Mouse (Mus musculus): ENCODE results near the gene C1s1. TPM values are rescaled to one million over a fixed set of nuclear protein-coding genes. Genes with fewer than 3 reads are reported as not detected.
"Not testable (repeated sequence)": the region's sequence is repeated elsewhere in the genome, so short reads cannot be mapped to it uniquely, and the experiment has no call there.

The C1s1 gene
- total and polyA plus RNA-seq, 3 experiments = 0.55 to 4.8 (median 1.3) TPM

DNA sequence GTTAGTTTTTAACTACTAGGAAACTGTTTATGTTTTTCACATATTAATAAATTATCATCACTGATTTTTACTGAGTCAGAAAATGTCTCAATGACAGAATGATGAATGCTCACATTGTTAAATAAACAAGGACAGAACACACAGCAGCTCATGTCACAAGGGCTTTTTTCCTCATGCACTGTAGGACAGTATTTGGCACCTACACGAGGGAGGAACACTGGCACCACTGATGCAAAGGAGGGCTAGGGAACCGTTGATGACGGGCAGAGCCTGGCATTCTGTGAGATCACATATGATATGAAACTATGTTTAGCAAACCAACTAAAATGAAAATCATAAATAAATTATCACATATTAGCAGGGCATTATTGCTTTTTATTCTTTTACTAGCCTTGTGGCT is 42.8 kb upstream of the C1s1 start:
- Histone ChIP-seq H3K4me1 (ENCODE audit: control insufficient read depth in 1 of 2, insufficient read depth in 2 of 2) (no peaks in the 10 kb centered on the region), H3K4me2 (ENCODE audit: insufficient read depth, low read depth, poor library complexity, severe bottlenecking) (no peak overlapping the region), H3K27me3 (replicated peaks) (no peaks in the 10 kb centered on the region), H3K9ac (ENCODE audit: insufficient read depth, low read depth) (no peak overlapping the region), H3K36me3 (replicated peaks in 1 of 2; ENCODE audit: control insufficient read depth in 1 of 2, insufficient read depth in 1 of 2, low read length in 1 of 2) (no peaks in the 10 kb centered on the region), H3K79me2 (replicated peaks; ENCODE audit: control insufficient read depth, extremely low read depth, insufficient read depth, poor library complexity, severe bottlenecking) (no peaks in the 10 kb centered on the region), H3K9me3 (replicated peaks; ENCODE audit: low read length) (no peaks in the 10 kb centered on the region), H3K27ac (ENCODE audit: insufficient read depth, low read depth) (no peak overlapping the region), H3K4me3 (replicated peaks in 1 of 3; ENCODE audit: low read depth in 2 of 3, low read length in 2 of 3, poor library complexity in 1 of 3) (no peak overlapping the region)
- dilution Hi-C loops (cut with MboI; ENCODE audit: extremely low pct_ligation_motif_present, extremely low pct_unique_long_range_greater_than_20kb, low sequenced_read_pairs) (no loop called here), in situ Hi-C loops (cut with MboI; ENCODE audit: low pct_ligation_motif_present, low pct_unique_long_range_greater_than_20kb, low sequenced_read_pairs) (no loop called here)
- no peak for TF ChIP-seq ZMIZ1 (IDR thresholded peaks at IDR 0.05; ENCODE audit: low read depth, low read length)
- no peak for DNase-seq (ENCODE audit: extremely low read depth)

DNA sequence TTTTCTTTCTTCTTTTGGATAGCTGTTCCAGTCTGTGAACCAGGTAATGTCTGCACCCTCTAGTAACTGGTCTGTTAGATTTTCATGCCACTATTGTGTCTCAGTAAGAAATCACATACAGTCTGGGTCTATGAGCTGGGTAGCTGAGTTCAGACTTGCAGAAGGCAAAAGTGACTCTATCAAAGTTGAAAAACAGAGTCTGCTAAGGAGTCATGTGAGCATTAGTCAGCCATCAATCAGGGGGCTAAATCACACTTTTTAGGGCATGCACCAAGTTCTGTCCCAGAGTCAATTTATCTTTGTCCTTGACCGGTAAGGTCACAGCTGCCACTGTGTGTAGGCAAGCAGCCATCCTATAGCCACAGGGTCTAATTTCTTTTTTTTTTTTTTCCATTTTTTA is 40.1 kb upstream of the C1s1 start:
- H3K4me3 ChIP-seq (replicated peaks in 1 of 3; ENCODE audit: low read depth in 2 of 3, low read length in 2 of 3, poor library complexity in 1 of 3) = no peak overlapping the region
- DNase-seq (ENCODE audit: extremely low read depth) = no peak
- no peaks in the 10 kb centered on the region for H3K79me2 ChIP-seq (replicated peaks; ENCODE audit: control insufficient read depth, extremely low read depth, insufficient read depth, poor library complexity, severe bottlenecking)
- no peak overlapping the region for H3K9ac ChIP-seq (ENCODE audit: insufficient read depth, low read depth)
- no peaks in the 10 kb centered on the region for H3K27me3 ChIP-seq (replicated peaks)
- H3K36me3 ChIP-seq (replicated peaks in 1 of 2; ENCODE audit: control insufficient read depth in 1 of 2, insufficient read depth in 1 of 2, low read length in 1 of 2) = no peaks in the 10 kb centered on the region
- H3K27ac ChIP-seq (ENCODE audit: insufficient read depth, low read depth) = no peak overlapping the region
- no peaks in the 10 kb centered on the region for H3K4me1 ChIP-seq (ENCODE audit: control insufficient read depth in 1 of 2, insufficient read depth in 2 of 2)
- TF ChIP-seq ZNF384 (IDR thresholded peaks at IDR 0.05; ENCODE audit: low read depth, low read length) = no peak
- no peak for TF ChIP-seq POLR2AphosphoS2 (IDR thresholded peaks at IDR 0.05; ENCODE audit: low read depth, low read length)
- TF ChIP-seq ZC3H11A (IDR thresholded peaks at IDR 0.05; ENCODE audit: low read depth, low read length) = no peak
- H3K9me3 ChIP-seq (replicated peaks; ENCODE audit: low read length) = no peaks in the 10 kb centered on the region
- dilution Hi-C loops (cut with MboI; ENCODE audit: extremely low pct_ligation_motif_present, extremely low pct_unique_long_range_greater_than_20kb, low sequenced_read_pairs) (no loop called here), in situ Hi-C loops (cut with MboI; ENCODE audit: low pct_ligation_motif_present, low pct_unique_long_range_greater_than_20kb, low sequenced_read_pairs) (no loop called here)
- H3K4me2 ChIP-seq (ENCODE audit: insufficient read depth, low read depth, poor library complexity, severe bottlenecking) = no peak overlapping the region

DNA sequence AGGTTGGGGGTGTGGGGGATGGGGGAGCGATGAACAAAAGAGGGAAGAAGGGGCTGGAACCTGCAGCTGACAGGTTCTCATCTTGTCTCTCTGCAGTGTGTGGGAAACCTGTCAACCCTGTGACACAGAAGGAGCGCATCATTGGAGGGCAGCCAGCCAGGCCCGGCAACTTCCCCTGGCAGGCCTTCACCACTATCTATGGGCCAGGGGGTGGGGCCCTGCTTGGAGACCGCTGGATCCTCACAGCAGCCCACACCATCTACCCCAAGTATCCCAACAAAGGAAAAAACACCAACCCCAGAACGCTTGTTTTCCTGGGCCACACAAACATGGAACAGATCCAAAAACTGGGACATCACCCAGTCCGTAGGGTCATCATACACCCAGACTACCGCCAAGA is 38.0 kb upstream of the C1s1 start:
- H3K27me3 ChIP-seq (replicated peaks); dilution Hi-C loops (cut with MboI; ENCODE audit: extremely low pct_ligation_motif_present, extremely low pct_unique_long_range_greater_than_20kb, low sequenced_read_pairs); H3K9me3 ChIP-seq (replicated peaks; ENCODE audit: low read length); H3K4me3 ChIP-seq (replicated peaks in 1 of 3; ENCODE audit: low read depth in 2 of 3, low read length in 2 of 3, poor library complexity in 1 of 3); H3K4me1 ChIP-seq (ENCODE audit: control insufficient read depth in 1 of 2, insufficient read depth in 2 of 2); in situ Hi-C loops (cut with MboI; ENCODE audit: low pct_ligation_motif_present, low pct_unique_long_range_greater_than_20kb, low sequenced_read_pairs); H3K4me2 ChIP-seq (ENCODE audit: insufficient read depth, low read depth, poor library complexity, severe bottlenecking); H3K79me2 ChIP-seq (replicated peaks; ENCODE audit: control insufficient read depth, extremely low read depth, insufficient read depth, poor library complexity, severe bottlenecking); H3K27ac ChIP-seq (ENCODE audit: insufficient read depth, low read depth); DNase-seq (ENCODE audit: extremely low read depth); H3K9ac ChIP-seq (ENCODE audit: insufficient read depth, low read depth); H3K36me3 ChIP-seq (replicated peaks in 1 of 2; ENCODE audit: control insufficient read depth in 1 of 2, insufficient read depth in 1 of 2, low read length in 1 of 2): not testable (repeated sequence)

DNA sequence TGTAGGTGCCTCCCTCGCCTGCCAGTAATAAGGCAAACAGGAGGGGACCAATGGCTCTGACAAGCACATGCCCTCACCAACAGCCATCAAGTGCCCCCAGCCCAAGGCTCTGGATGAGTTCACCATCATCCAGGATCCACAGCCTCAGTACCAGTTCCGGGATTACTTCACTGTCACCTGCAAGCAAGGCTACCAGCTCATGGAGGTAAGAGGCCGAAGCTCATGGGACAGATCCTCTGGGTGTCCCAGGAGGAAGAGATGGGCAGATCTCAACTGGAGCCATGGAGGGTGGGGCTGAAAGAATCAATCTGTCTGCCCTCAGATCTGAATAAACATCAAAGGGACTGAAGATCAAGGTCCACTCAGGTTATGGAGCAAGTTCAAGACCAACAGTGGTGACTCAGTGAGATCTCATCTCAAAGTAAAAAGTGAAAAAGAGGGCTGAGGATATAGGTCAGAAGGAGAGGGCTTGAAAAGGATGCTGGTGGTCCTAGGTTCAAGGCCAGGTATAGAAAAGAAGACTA is 33.1 kb upstream of the C1s1 start:
- in situ Hi-C loops (cut with MboI; ENCODE audit: low pct_ligation_motif_present, low pct_unique_long_range_greater_than_20kb, low sequenced_read_pairs); H3K36me3 ChIP-seq (replicated peaks in 1 of 2; ENCODE audit: control insufficient read depth in 1 of 2, insufficient read depth in 1 of 2, low read length in 1 of 2); H3K27me3 ChIP-seq (replicated peaks); H3K9ac ChIP-seq (ENCODE audit: insufficient read depth, low read depth); H3K4me2 ChIP-seq (ENCODE audit: insufficient read depth, low read depth, poor library complexity, severe bottlenecking); H3K9me3 ChIP-seq (replicated peaks; ENCODE audit: low read length); H3K79me2 ChIP-seq (replicated peaks; ENCODE audit: control insufficient read depth, extremely low read depth, insufficient read depth, poor library complexity, severe bottlenecking); H3K4me3 ChIP-seq (replicated peaks in 1 of 3; ENCODE audit: low read depth in 2 of 3, low read length in 2 of 3, poor library complexity in 1 of 3); DNase-seq (ENCODE audit: extremely low read depth); dilution Hi-C loops (cut with MboI; ENCODE audit: extremely low pct_ligation_motif_present, extremely low pct_unique_long_range_greater_than_20kb, low sequenced_read_pairs); H3K27ac ChIP-seq (ENCODE audit: insufficient read depth, low read depth); H3K4me1 ChIP-seq (ENCODE audit: control insufficient read depth in 1 of 2, insufficient read depth in 2 of 2): not testable (repeated sequence)

Measured in CH12.LX (cell line).